Mouse (Mus musculus) lung, embryonic 14.5 days (tissue): Measurements from ENCODE around the gene Cfap57. TPM values are rescaled to one million over a fixed set of nuclear protein-coding genes. Genes with fewer than 3 reads are reported as not detected.
A peak's percentile ranks its signal among the peaks of the same experiment; 100 is the strongest.

Experiments
- ATAC-seq: fragments of 200-750 bp; cut with Nextera tagmentation; 2 replicates; pipeline ENCODE4 v1.8.0; 2017; ENCODE audit warnings: mild to moderate bottlenecking, moderate TSS enrichment, moderate library complexity; ENCODE audit not compliant: insufficient read depth
- DNase-seq: peaks from one replicate; pipeline ENCODE4 v3.0.0-alpha.2; 2015
- H3K27ac ChIP-seq: fragments of 300-500 bp; sonication (generic); 2 replicates; pipeline ENCODE4 v1.5.1; 2014; ENCODE audit warnings: low read depth, mild to moderate bottlenecking, moderate library complexity
- H3K27me3 ChIP-seq: fragments of 300-500 bp; sonication (generic); 2 replicates; pipeline ENCODE4 v1.6.1; 2014; ENCODE audit warnings: low read length, control low read depth; ENCODE audit not compliant: insufficient read depth
- H3K36me3 ChIP-seq: fragments of 300-500 bp; sonication (generic); 2 replicates; pipeline ENCODE4 v1.6.1; 2014; ENCODE audit warnings: control low read depth; ENCODE audit not compliant: insufficient read depth
- H3K4me1 ChIP-seq: fragments of 300-500 bp; sonication (generic); 2 replicates; pipeline ENCODE4 v1.6.1; 2014; ENCODE audit warnings: antibody characterized with exemption, control low read depth; ENCODE audit not compliant: insufficient read depth
- H3K4me2 ChIP-seq: fragments of 300-500 bp; sonication (generic); 2 replicates; pipeline ENCODE4 v1.6.1; 2014; ENCODE audit warnings: mild to moderate bottlenecking
- H3K4me3 ChIP-seq: fragments of 300-500 bp; sonication (generic); 2 replicates; pipeline ENCODE4 v1.5.1; 2014; ENCODE audit warnings: low read depth, low read length
- H3K9ac ChIP-seq: fragments of 300-500 bp; sonication (generic); 2 replicates; pipeline ENCODE4 v1.6.1; 2014
- H3K9me3 ChIP-seq: fragments of 300-500 bp; sonication (generic); 2 replicates; pipeline ENCODE4 v1.6.1; 2016; ENCODE audit warnings: low read depth, low read length, control low read depth
- CTCF ChIP-seq: IDR thresholded peaks from 2 replicates; pipeline ENCODE4 v1.5.1; 2016; ENCODE audit warnings: antibody characterized with exemption, low read depth
- WGBS: fragments of 180-500 bp; shearing (Covaris S2); extraction: QIAGEN DNeasy Blood & Tissue Kit; methylation state at CpG from one replicate; pipeline ENCODE4 v1.1.7; 2014; 5-methylcytosine and 5-hydroxymethylcytosine counted together
- polyA plus RNA-seq: library from polyadenylated mRNA; unstranded; fragments of >200 nt; fragmentation: Nextera tagmentation; extraction: Ambion mirVana; gene quantifications from 2 replicates; pipeline ENCODE4 v1.2.1, GENCODE M21; 2014

Cfap57 gene
- 0.12 and 0.22 TPM in 2 replicates for polyA plus RNA-seq

DNA sequence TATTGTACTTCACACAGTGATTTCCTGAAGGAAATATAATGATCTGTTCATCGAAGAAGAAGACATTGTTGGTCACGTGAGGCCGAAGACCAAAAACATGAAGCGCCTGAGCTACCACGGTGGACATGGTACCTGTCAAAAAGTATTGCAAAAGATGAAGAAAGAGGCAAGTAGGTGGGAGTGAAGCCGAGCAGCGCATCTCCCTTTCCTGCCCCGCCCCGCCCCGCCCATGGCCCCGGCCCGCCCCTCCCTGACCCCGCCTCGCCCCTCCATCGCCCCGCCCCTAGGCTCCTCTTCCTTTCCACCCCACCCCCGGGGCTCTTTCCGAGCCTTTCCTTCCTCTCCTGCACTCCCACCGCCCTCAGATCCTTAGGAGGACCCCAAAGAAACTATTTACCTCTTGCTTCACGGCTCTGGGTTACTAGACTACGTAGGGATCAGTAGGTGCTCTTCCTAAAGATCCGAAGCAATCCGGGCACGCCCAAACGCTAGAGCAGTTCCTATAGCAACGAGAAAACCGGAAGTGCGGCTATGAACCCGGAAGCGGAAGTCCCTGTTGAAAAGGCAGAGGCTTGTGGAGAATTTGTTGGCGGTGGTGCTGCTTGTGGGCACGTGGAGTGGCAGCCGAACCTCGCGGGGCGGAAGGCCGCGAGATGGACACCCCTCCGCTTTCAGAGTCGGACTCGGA is at the start of gene Cfap57, which contains the start of gene Ebna1bp2:
Cfap57 (minus strand) TSS at position 499 of the 688 bp plus-strand sequence.
Ebna1bp2 (plus strand) TSS at position 521 of the 688 bp plus-strand sequence.
- WGBS, result under 1% methylated on average over 41 of the region's 41 CpGs
- peak within 1 kb of the TSS; percentile 91 for H3K4me2 ChIP-seq
- H3K27me3 ChIP-seq, result no peaks in the 10 kb centered on the region
- H3K4me3 ChIP-seq, result peak within 1 kb of the TSS; percentile 69
- peak; percentile 98 for DNase-seq
- no peak for TF ChIP-seq CTCF
- H3K9ac ChIP-seq, result peak within 1 kb of the TSS; percentile 76
- peak within 1 kb of the TSS; percentile 26; the same call in 1 of the 2 replicates for H3K27ac ChIP-seq
- 0 out of 2 replicates have a peak, but pooled peaks cover 7% of the 10 kb centered on the region for H3K9me3 ChIP-seq
- ATAC-seq, result peak; percentile 94
- H3K4me1 ChIP-seq, result 0 out of 2 replicates have a peak, but pooled peaks cover 2% of the 10 kb centered on the region
- peaks cover 27% of the 10 kb centered on the region for H3K36me3 ChIP-seq

DNA sequence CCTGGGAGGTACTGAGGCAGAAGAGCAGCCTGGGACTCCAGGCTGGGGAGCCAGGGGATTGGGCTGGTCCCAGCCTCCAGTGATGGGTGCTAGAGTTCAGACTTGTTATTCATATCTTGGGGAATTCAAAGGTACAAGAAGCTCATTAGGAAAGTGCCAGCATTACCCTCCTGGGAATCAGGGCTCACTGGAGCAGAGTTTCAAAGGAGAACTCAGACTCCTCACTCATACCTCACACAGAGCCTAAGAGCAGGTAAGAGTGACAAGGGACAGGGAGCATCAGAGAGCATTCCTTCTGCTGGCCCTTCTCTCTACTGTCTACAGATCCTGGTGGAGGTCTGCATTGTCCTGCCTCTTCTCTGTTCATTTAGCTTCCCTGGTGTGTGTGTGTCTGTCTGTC is 38.1 kb upstream of the Cfap57 start, which contains the start of gene Olfr62:
Olfr62 (plus strand) TSS at position 301 of the 400 bp plus-strand sequence.
- no peaks in the 10 kb centered on the region for H3K9me3 ChIP-seq
- TF ChIP-seq CTCF, result no peak
- no peak within 1 kb of the TSS for H3K4me3 ChIP-seq
- H3K27ac ChIP-seq, result no peak within 1 kb of the TSS
- no peak for DNase-seq
- no peak within 1 kb of the TSS for H3K4me2 ChIP-seq
- no peaks in the 10 kb centered on the region for H3K36me3 ChIP-seq
- no peak for ATAC-seq
- H3K9ac ChIP-seq, result no peak within 1 kb of the TSS
- no peaks in the 10 kb centered on the region for H3K27me3 ChIP-seq
- H3K4me1 ChIP-seq, result no peaks in the 10 kb centered on the region

DNA sequence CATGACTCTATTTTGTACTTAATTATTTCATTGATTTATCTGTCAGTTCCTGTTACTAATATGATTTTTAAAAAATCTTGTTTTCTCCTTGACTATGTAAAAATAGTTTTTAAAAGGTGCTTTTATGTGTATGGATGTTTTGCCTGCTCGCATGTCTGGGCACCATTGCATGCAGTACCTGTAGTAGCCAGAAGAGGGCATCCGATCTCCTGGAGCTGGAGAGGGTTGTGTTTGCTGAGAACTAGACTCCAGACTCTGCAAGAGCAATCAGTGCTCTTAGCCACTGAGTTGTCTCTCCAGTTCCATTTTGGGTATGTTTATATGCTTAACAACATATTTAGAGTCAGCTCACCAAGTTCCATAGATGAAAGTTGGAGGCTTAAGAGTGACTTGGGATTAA is 24.7 kb upstream of the Cfap57 start:
- Histone ChIP-seq H3K9me3 (no peaks in the 10 kb centered on the region), H3K4me1 (no peaks in the 10 kb centered on the region), H3K36me3 (no peaks in the 10 kb centered on the region), H3K27ac (no peak overlapping the region), H3K27me3 (no peaks in the 10 kb centered on the region), H3K4me3 (no peak overlapping the region), H3K4me2 (no peak overlapping the region), H3K9ac (no peak overlapping the region)
- no peak for ATAC-seq
- peak; percentile 88 for TF ChIP-seq CTCF
- peak; percentile 79 for DNase-seq
- 7% methylated on average over 2 of the region's 2 CpGs for WGBS

DNA sequence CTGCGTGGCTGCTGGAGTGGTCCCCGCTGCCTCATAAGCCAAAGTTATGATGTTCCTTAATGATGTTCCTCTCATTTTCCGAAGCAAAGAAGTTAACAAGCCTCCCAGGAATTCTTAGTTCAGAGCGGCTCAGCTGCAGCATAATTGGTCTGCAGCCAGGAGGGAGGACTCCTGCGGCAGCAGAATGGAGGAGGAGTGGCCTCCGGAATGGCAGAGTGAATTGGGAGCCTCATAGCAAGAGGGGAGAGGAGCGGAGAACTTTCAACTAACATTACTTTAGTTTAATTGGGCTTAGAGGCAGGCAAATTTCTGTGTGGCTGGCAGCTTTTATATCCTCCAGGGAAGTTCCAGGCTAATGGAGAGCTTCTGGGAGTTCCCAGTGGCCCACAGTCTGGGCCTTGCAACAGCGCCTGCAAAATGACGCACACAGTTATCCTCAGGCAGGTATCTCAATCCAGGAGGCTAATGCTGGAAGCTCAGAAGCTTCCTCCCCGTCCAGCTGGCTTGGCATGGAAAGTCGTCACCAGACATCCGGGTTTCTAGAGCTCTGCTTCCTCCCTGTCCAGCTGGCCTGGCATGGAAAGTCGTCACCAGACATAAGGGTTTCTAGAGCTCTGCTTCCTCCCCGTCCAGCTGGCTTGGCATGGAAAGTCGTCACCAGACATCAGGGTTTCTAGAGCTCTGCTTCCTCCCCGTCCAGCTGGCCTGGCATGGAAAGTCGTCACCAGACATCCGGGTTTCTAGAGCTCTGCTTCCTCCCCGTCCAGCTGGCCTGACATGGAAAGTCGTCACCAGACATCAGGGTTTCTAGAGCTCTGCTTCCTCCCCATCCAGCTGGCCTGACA is 22.0 kb upstream of the Cfap57 start:
- no peaks in the 10 kb centered on the region for H3K36me3 ChIP-seq
- H3K9ac ChIP-seq, result no peak overlapping the region
- WGBS, result 37% methylated on average over 20 of the region's 20 CpGs
- H3K4me2 ChIP-seq, result no peak overlapping the region
- H3K4me1 ChIP-seq, result no peaks in the 10 kb centered on the region
- no peaks in the 10 kb centered on the region for H3K9me3 ChIP-seq
- H3K27ac ChIP-seq, result no peak overlapping the region
- no peak overlapping the region for H3K4me3 ChIP-seq
- no peaks in the 10 kb centered on the region for H3K27me3 ChIP-seq
- ATAC-seq, result no peak
- no peak for TF ChIP-seq CTCF
- DNase-seq, result peak; percentile 68

DNA sequence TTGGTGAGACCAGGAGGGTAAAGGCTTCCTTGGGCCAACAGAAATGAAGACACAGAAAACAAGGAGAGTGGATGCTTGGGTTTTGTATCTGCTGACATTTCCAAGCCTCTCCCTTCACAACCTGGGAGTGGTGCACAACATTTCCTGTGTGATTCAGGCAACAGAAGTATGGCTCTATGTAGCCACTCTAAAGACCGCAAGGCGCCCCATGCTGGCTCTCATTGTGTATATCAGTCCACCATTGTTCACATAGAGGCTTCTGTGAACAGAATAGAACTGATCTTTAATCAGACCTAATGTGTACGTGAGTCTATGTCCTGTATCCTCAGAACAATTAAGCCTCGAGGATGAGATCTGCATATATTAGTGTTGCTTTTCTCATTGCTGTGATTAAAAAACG is 9.7 kb upstream of the Cfap57 start:
- no peaks in the 10 kb centered on the region for H3K4me1 ChIP-seq
- no peaks in the 10 kb centered on the region for H3K27me3 ChIP-seq
- no peak for TF ChIP-seq CTCF
- no peak overlapping the region for H3K4me3 ChIP-seq
- H3K9ac ChIP-seq, result no peak overlapping the region
- DNase-seq (no peak), ATAC-seq (no peak)
- H3K27ac ChIP-seq, result no peak overlapping the region
- H3K9me3 ChIP-seq, result no peaks in the 10 kb centered on the region
- peaks cover 48% of the 10 kb centered on the region for H3K36me3 ChIP-seq
- 89% methylated on average over 5 of the region's 5 CpGs for WGBS
- H3K4me2 ChIP-seq, result no peak overlapping the region

DNA sequence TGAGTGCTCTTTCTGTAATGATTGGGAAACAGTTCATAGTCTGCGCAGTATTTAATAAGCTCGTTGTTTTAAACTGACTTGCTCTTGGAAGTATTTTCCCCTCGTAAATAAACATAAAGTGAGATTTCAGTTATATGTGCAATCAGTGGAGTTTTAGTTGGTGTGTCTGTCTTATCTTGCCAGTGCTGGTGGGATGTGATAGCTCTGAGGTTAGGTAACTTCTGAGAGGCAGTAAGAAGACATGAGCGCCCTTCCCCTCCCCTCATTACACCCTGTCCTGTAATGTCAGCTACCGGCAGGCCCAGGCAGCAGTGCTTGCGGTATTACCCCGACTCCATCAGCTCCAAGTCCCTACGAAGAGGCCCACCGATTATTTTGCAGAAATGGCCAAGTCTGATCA is 1.2 kb upstream of the Cfap57 start:
- peak overlapping the region; percentile 91 for H3K4me2 ChIP-seq
- H3K36me3 ChIP-seq, result peaks cover 40% of the 10 kb centered on the region
- no peak for DNase-seq
- H3K9ac ChIP-seq, result peak overlapping the region; percentile 76
- peak overlapping the region; percentile 69 for H3K4me3 ChIP-seq
- 81% methylated on average over 9 of the region's 9 CpGs for WGBS
- no peak for ATAC-seq
- H3K9me3 ChIP-seq, result 0 out of 2 replicates have a peak, but pooled peaks cover 7% of the 10 kb centered on the region
- H3K27me3 ChIP-seq, result no peaks in the 10 kb centered on the region
- TF ChIP-seq CTCF, result no peak
- no peak overlapping the region for H3K27ac ChIP-seq
- H3K4me1 ChIP-seq, result 0 out of 2 replicates have a peak, but pooled peaks cover 2% of the 10 kb centered on the region

DNA sequence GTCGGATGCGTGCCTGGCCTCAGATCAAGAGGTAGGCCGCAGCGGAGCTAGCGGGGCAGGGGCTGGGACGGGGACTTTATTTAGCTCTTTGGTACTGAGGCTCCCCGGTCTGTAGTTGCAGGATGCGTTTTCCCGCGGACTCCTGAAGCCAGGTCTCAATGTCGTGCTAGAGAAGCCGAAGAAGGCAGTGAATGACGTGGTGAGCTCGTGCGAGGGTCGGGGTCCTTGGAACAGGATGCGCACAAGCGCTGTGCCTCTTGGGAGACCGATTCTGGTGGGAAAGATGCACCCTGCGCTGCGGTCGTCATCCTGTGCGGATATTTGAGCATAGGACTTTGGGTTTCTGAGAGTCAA is 367 bp upstream of the Cfap57 start:
- peaks cover 32% of the 10 kb centered on the region for H3K36me3 ChIP-seq
- H3K9ac ChIP-seq, result peak overlapping the region; percentile 76
- TF ChIP-seq CTCF, result no peak
- H3K4me3 ChIP-seq, result peak overlapping the region; percentile 69
- peak overlapping the region; percentile 91 for H3K4me2 ChIP-seq
- no peak for ATAC-seq
- H3K9me3 ChIP-seq, result 0 out of 2 replicates have a peak, but pooled peaks cover 7% of the 10 kb centered on the region
- under 1% methylated on average over 23 of the region's 23 CpGs for WGBS
- peak overlapping the region; percentile 26; the same call in 1 of the 2 replicates for H3K27ac ChIP-seq
- H3K27me3 ChIP-seq, result no peaks in the 10 kb centered on the region
- 0 out of 2 replicates have a peak, but pooled peaks cover 2% of the 10 kb centered on the region for H3K4me1 ChIP-seq
- DNase-seq, result no peak
